Mouse (Mus musculus): ENCODE measurements around the gene 1700074P13Rik. TPM values are rescaled to one million over a fixed set of nuclear protein-coding genes. Genes with fewer than 3 reads are reported as not detected.
"Not testable (repeated sequence)": the region's sequence is repeated elsewhere in the genome, so short reads cannot be mapped to it uniquely, and the experiment has no call there.

Gene 1700074P13Rik
- total RNA-seq (2018; cell fraction: chromatin; rRNA removed): not detected
- not detected for total RNA-seq (2018; cell fraction: cytosol; rRNA removed)
- total RNA-seq (2018; cell fraction: nucleus; rRNA removed): not detected
- polyA plus RNA-seq (2018): not detected in 3 replicates

DNA sequence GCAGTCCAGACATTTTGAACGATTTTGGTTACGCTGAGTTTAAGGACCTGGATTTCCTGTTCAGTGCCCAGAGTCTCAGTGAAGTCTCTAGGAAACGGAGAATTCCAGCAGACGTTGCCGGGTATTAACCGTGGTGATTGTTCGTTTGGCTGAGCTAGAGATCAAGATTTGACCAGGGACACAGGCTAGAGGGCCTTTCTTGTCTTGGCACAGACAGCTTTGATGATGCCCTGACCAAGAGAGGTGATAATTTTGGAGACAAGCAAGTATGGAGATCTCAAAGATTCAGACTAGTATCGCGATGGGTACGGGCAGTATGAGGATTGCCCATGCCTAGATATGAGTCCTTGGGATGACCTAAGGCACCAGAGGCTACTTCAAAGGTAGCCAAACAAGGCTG, at the start of gene 1700074P13Rik:
1700074P13Rik (minus strand) TSS at position 101 of the 400 bp plus-strand sequence.
- Histone ChIP-seq H3K79me2 (ENCODE audit: inconsistent target) (no peaks in the 10 kb centered on the region), H3K4me3 (ENCODE audit: inconsistent target) (no peak within 1 kb of the TSS), H3K27ac (no peak within 1 kb of the TSS), H3K36me3 (ENCODE audit: inconsistent target) (no peaks in the 10 kb centered on the region)
- 93% methylated on average over 10 of the region's 10 CpGs for WGBS (ENCODE audit: missing documents)

DNA sequence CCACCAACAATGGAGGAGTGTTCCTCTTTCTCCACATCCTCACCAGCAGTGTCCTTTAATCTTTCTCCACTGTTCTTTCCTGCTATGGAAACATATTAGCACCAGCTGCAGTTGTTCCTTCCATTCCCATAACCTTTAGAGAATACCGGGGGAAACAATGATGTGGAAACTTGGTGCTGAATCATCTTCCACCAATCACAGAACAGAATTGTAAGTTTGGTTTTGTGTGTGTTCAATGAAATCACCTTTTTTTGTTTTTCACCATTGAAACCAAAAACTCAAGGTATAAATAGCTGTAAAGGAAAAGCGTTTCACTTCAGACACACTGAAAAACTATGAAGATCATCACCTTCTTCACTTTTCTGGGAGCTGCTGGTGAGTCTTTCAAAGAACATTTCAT, 24.1 kb upstream of the 1700074P13Rik start, which contains the start of gene 1810009J06Rik:
1810009J06Rik (plus strand) TSS at position 301 of the 400 bp plus-strand sequence.
- H3K4me3 ChIP-seq (ENCODE audit: inconsistent target); H3K79me2 ChIP-seq (ENCODE audit: inconsistent target); H3K27ac ChIP-seq; H3K36me3 ChIP-seq (ENCODE audit: inconsistent target): not testable (repeated sequence)
- 100% methylated on average over 2 of the region's 2 CpGs for WGBS (ENCODE audit: missing documents)

DNA sequence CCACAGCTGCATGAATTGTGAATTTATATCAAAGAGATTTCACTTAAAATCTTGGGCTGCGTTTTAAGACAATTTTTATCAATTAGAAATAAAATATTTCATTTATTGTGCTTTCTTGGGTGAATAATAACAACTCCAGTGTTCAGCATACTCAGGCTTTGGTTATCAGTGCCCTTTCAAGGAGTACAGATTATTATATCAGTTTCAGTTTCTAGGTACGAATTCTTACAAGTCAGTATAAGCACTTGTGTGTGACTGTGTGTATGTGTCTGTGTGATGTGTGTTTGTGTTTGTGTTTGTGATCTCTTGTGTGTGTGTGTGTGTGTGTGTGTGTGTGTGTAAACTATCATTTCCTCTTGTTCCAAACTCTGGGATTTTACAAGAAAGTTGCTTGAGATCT, 13.4 kb upstream of the 1700074P13Rik start:
- Histone ChIP-seq H3K4me3 (ENCODE audit: inconsistent target) (no peak overlapping the region), H3K36me3 (ENCODE audit: inconsistent target) (no peaks in the 10 kb centered on the region), H3K79me2 (ENCODE audit: inconsistent target) (no peaks in the 10 kb centered on the region), H3K27ac (no peak overlapping the region)
- 80% methylated on average over 2 of the region's 2 CpGs for WGBS (ENCODE audit: missing documents)

DNA sequence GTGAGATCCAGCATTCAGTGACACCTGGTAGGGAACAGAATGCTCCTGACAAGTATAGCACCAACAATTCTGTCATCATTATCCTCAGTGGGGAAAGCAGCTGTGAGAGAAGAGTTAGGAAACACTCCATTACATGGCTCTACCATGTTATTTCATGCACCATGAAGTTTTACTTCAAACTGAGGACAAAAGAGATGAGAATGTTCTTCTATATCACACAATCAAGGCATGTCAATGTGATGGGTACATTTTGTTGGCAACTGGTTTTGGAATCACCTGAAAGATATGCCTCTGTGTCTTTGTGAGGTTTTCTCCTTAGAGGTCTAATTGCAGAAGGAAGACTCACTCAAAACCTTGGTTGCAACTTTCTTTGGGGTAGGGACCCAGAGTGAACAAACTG, 11.4 kb upstream of the 1700074P13Rik start, which contains the start of gene Gm4744:
Gm4744 (minus strand) TSS at position 101 of the 400 bp plus-strand sequence.
- H3K36me3 ChIP-seq (ENCODE audit: inconsistent target): no peaks in the 10 kb centered on the region
- no peak within 1 kb of the TSS for H3K4me3 ChIP-seq (ENCODE audit: inconsistent target)
- no peaks in the 10 kb centered on the region for H3K79me2 ChIP-seq (ENCODE audit: inconsistent target)
- H3K27ac ChIP-seq: no peak within 1 kb of the TSS

DNA sequence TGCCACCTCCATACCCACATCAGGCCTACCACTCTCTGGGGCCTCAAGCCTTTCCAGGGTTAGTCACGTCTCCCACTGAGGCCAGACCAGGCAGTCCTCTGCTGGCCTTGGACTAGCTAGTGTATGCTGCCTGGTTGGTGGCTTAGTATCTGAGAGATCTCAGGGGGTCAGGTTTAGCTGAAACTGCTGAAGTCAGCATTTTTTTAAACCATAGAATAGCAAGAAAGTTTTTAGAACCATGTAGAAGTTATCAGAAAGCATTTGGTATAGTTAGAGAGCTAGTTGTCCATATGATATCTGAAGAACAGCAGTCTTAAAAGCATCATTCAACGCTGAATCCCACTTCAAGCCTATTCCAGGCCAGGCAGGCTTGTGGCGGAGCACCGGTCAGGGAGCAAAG, 20.4 kb downstream of the 1700074P13Rik start:
- H3K4me3 ChIP-seq (ENCODE audit: inconsistent target): no peak overlapping the region
- H3K36me3 ChIP-seq (ENCODE audit: inconsistent target): no peaks in the 10 kb centered on the region
- H3K79me2 ChIP-seq (ENCODE audit: inconsistent target): no peaks in the 10 kb centered on the region
- WGBS (ENCODE audit: missing documents): 99% methylated on average over 4 of the region's 4 CpGs
- H3K27ac ChIP-seq: no peak overlapping the region

DNA sequence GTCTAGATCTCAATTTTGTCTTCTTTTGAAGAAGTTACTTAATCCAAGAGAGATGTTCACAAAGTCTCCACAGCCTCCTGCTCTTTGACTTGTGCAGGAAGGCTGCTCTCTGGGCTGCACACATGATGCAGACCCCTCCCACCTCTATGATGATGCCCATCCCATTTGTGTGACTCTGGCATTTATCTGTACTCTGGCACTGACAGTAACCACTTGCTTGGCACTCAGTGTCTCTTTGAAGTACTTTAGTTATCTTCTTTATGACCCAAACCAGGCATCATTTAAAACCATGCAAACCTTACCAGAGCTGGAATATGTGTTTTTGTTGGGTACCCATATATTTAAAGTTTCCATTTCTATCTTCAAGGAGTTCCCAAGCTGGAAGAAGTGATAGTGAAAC, 40.1 kb downstream of the 1700074P13Rik start, which contains the start of gene Prss58:
Prss58 (minus strand) TSS at position 101 of the 400 bp plus-strand sequence.
- Histone ChIP-seq H3K27ac (no peak within 1 kb of the TSS), H3K36me3 (ENCODE audit: inconsistent target) (no peaks in the 10 kb centered on the region), H3K79me2 (ENCODE audit: inconsistent target) (no peaks in the 10 kb centered on the region), H3K4me3 (ENCODE audit: inconsistent target) (no peak within 1 kb of the TSS)

DNA sequence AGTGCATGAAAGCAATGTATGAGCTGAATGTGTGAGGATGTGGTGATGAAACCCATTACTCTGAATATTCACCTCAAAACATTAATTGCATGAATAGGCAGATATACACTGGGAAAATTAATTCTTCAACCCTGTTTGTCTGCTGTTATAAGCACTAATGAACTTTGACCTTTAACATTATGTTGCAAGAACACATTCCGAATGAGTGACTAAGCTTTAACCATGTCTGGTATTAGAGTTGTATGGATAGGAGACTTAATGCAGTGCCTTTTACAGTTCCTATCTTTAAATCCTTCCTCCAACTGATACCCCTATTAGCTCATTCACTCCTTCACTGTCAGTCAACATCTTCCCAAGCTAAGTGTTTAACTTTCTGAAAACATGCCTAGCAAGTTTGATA, 45.6 kb downstream of the 1700074P13Rik start:
- Histone ChIP-seq H3K36me3 (ENCODE audit: inconsistent target) (no peaks in the 10 kb centered on the region), H3K27ac (no peak overlapping the region), H3K4me3 (ENCODE audit: inconsistent target) (no peak overlapping the region), H3K79me2 (ENCODE audit: inconsistent target) (no peaks in the 10 kb centered on the region)
- WGBS (ENCODE audit: missing documents): 53% methylated on average over 1 of the region's 1 CpGs

DNA sequence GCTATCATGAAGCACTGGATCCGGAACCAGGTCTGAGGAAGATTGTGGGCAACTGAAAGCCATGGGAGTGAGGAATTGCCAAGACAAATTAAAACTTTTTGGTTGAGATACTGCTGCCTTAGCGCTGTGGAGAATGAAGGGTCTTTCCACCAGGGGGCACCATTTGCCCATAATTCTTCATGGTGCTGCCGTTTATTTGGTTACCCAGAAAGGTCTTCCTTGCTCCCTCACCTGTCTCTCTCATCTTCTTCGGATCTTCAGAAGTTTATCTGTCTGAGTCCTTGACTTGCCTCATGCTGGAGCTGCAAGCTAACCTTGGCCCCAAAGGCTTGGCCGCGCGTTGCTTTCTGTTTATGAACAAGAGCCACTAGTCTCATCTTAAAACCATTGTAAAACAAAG, 46.8 kb downstream of the 1700074P13Rik start:
- Histone ChIP-seq H3K4me3 (ENCODE audit: inconsistent target) (no peak overlapping the region), H3K36me3 (ENCODE audit: inconsistent target) (no peaks in the 10 kb centered on the region), H3K79me2 (ENCODE audit: inconsistent target) (no peaks in the 10 kb centered on the region), H3K27ac (no peak overlapping the region)
- 39% methylated on average over 7 of the region's 7 CpGs for WGBS (ENCODE audit: missing documents)

DNA sequence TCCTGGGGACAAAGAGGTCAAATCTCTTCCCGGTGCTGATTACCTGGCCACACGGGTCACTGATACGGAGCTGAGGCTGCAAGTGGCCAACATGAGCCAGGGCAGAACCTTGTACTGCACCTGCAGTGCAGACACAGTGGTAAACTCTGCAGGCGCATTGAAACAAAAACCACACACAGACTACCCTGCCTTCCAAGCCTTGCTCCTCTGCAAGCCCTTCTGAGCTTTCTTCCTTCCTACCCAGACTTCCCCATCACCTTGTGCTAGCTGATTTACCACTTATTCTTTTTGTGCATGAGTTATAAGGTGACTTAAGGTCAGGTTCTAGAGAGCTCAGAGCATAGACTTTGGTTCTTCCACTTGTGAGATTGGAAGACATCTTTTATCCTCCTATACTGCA, 48.6 kb downstream of the 1700074P13Rik start:
- WGBS (ENCODE audit: missing documents): 12% methylated on average over 4 of the region's 4 CpGs
- H3K36me3 ChIP-seq (ENCODE audit: inconsistent target): no peaks in the 10 kb centered on the region
- H3K79me2 ChIP-seq (ENCODE audit: inconsistent target): no peaks in the 10 kb centered on the region
- H3K27ac ChIP-seq: peak overlapping the region; percentile 67
- H3K4me3 ChIP-seq (ENCODE audit: inconsistent target): no peak overlapping the region

DNA sequence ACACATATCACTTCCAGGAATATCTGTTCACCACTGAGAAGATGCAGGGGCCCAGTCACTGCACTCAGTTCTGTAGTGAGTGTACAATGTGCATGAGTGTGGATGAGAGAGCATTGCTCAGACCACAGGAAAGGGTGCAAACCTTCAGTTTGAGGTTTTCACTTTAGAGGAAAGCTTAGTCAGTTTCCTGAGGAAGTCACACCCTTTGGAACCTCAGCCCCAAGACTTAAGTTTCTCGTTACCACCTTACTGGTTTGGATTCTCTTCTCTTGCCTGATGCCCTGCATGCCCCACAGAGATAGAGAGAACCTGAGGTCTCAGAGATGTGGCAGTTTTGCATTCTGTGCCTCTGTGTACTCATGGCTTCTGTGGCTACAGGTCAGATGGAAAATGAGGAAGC, 49.4 kb downstream of the 1700074P13Rik start:
- Histone ChIP-seq H3K4me3 (ENCODE audit: inconsistent target) (no peak overlapping the region), H3K27ac (peak overlapping the region; percentile 67), H3K36me3 (ENCODE audit: inconsistent target) (no peaks in the 10 kb centered on the region), H3K79me2 (ENCODE audit: inconsistent target) (no peaks in the 10 kb centered on the region)
- 0% methylated on average over 1 of the region's 1 CpGs for WGBS (ENCODE audit: missing documents)

DNA sequence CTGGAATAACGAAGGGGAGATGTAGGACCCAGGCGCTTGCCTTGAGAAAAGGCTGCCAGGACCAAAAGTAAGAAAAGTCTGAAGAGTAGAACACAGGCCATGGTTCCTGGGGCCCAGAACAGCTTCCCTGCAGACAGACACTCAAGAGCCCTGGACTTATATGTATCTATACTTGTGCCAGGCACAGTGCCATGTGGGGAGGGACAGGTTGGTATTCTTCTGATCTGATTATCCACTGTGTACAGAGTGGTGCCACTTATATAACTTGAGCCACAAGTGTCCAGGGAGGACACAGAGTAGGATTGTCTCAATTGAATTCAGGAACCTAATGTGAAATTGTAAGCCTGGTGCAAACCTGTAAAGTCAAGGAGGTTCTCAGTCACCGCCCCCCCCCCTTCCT, 53.0 kb downstream of the 1700074P13Rik start, which contains the start of gene Moxd2:
Moxd2 (minus strand) TSS at position 101 of the 400 bp plus-strand sequence.
- WGBS (ENCODE audit: missing documents): 97% methylated on average over 2 of the region's 3 CpGs
- Histone ChIP-seq H3K79me2 (ENCODE audit: inconsistent target) (no peaks in the 10 kb centered on the region), H3K4me3 (ENCODE audit: inconsistent target) (no peak within 1 kb of the TSS), H3K36me3 (ENCODE audit: inconsistent target) (no peaks in the 10 kb centered on the region), H3K27ac (no peak within 1 kb of the TSS)

Other genes starting within 250 kb of the 1700074P13Rik start
- gene Moxd2, start 53.1 kb downstream of the 1700074P13Rik start, polyA plus RNA-seq (2018): not detected in 3 replicates
- not detected in 3 replicates for gene Prss58, start 40.2 kb downstream of the 1700074P13Rik start, polyA plus RNA-seq (2018)
- not detected in 3 replicates for gene Gm4744, start 11.3 kb upstream of the 1700074P13Rik start, polyA plus RNA-seq (2018)
- not detected in 3 replicates for gene 1810009J06Rik, start 24.2 kb upstream of the 1700074P13Rik start, polyA plus RNA-seq (2018)
- gene Gm2663, start 58.9 kb upstream of the 1700074P13Rik start, polyA plus RNA-seq (2018): not detected in 3 replicates
- not detected in 3 replicates for gene 2210010C04Rik, start 95.0 kb upstream of the 1700074P13Rik start, polyA plus RNA-seq (2018)

Data from macrophage (primary cell).